Mouse (Mus musculus) liver (tissue): ENCODE data around the gene Klrb1c.
"Not testable (repeated sequence)": the region's sequence is repeated elsewhere in the genome, so short reads cannot be mapped to it uniquely, and the experiment has no call there.

Experiments used
- DNase-seq: peaks from one replicate; pipeline ENCODE4 v3.0.0-alpha.2; 2020; ENCODE audit warnings: mixed read lengths

Gene Klrb1c

GRCm38 (mm10) chr6:128754748-128755401, 34.1 kb downstream of the Klrb1c start:
- DNase-seq: not testable (repeated sequence)

- DNase-seq: not testable (repeated sequence)
Observed at GRCm38 (mm10) chr6:128754265-128754664, 34.8 kb downstream of the Klrb1c start.

- peak; percentile 57 for DNase-seq
Observed at GRCm38 (mm10) chr6:128753610-128754224, 35.3 kb downstream of the Klrb1c start.

GRCm38 (mm10) chr6:128747006-128747405, 42.0 kb downstream of the Klrb1c start:
- not testable (repeated sequence) for DNase-seq

- DNase-seq: no peak
Observed at GRCm38 (mm10) chr6:128737445-128737844, 51.6 kb downstream of the Klrb1c start.

- peak; percentile 10 for DNase-seq
Observed at GRCm38 (mm10) chr6:128736100-128736499, 52.9 kb downstream of the Klrb1c start.

GRCm38 (mm10) chr6:128734896-128735295, 54.1 kb downstream of the Klrb1c start:
- DNase-seq: no peak

GRCm38 (mm10) chr6:128733908-128734679, 54.9 kb downstream of the Klrb1c start:
- DNase-seq: no peak

GRCm38 (mm10) chr6:128732032-128732431, 57.0 kb downstream of the Klrb1c start:
- no peak for DNase-seq
